Mouse (Mus musculus) urinary bladder, adult 2 months (tissue): Measurements from ENCODE around the gene Mgmt. TPM values are rescaled to one million over a fixed set of nuclear protein-coding genes. Genes with fewer than 3 reads are reported as not detected.

Experiments used
- DNase-seq: peaks from one replicate; pipeline ENCODE4 v3.0.0; 2022; ENCODE audit warnings: low spot score
- polyA plus RNA-seq: library from polyadenylated mRNA; depleted of rRNA; stranded (reverse); fragments of >200 nt; gene quantifications from 2 replicates; pipeline ENCODE4 v1.2.3, GENCODE M21; 2012

Mgmt gene
- polyA plus RNA-seq, 1 experiment, result 3.4 TPM

GRCm38 (mm10) chr7:137116246-137116645 lies 221.8 kb downstream of the Mgmt start:
- DNase-seq, result no peak

- no peak for DNase-seq
Observed at GRCm38 (mm10) chr7:137121243-137121858, 226.9 kb downstream of the Mgmt start.

GRCm38 (mm10) chr7:137128726-137129125 lies 234.3 kb downstream of the Mgmt start:
- DNase-seq, result no peak

- DNase-seq, result no peak
Observed at GRCm38 (mm10) chr7:137130211-137130610, 235.8 kb downstream of the Mgmt start.

- DNase-seq, result no peak
Observed at GRCm38 (mm10) chr7:137131957-137132356, 237.5 kb downstream of the Mgmt start.

GRCm38 (mm10) chr7:137138101-137138500 lies 243.7 kb downstream of the Mgmt start:
- DNase-seq, result no peak

- no peak for DNase-seq
Observed at GRCm38 (mm10) chr7:137140321-137140720, 245.9 kb downstream of the Mgmt start.

GRCm38 (mm10) chr7:137141386-137141785 lies 247.0 kb downstream of the Mgmt start:
- no peak for DNase-seq

- DNase-seq, result no peak
Observed at GRCm38 (mm10) chr7:137147101-137147500, 252.7 kb downstream of the Mgmt start.

- DNase-seq, result no peak
Observed at GRCm38 (mm10) chr7:137151854-137152253, 257.4 kb downstream of the Mgmt start.

GRCm38 (mm10) chr7:137154623-137155022 lies 260.2 kb downstream of the Mgmt start:
- no peak for DNase-seq

GRCm38 (mm10) chr7:137159086-137159485 lies 264.7 kb downstream of the Mgmt start:
- no peak for DNase-seq

GRCm38 (mm10) chr7:137172278-137172677 lies 277.9 kb downstream of the Mgmt start:
- no peak for DNase-seq
